Mouse (Mus musculus): ENCODE results near the gene Scimp.

GRCm38 (mm10) chr11:70816770-70817169 lies 4.4 kb upstream of the Scimp start:
- TF ChIP-seq CTCF (IDR thresholded peaks at IDR 0.05; ENCODE audit: borderline replicate concordance, insufficient read depth, low read length) (no peak), POLR2A (IDR thresholded peaks at IDR 0.05; ENCODE audit: low read depth, low read length) (no peak)

Measured in embryonic fibroblast, embryonic 13.5 days (primary cell).